Mouse (Mus musculus) brain, adult 2 months (tissue): ENCODE results near the gene Gm49366.
A peak's percentile ranks its signal among the peaks of the same experiment; 100 is the strongest.
"Not testable (repeated sequence)": the region's sequence is repeated elsewhere in the genome, so short reads cannot be mapped to it uniquely, and the experiment has no call there.

ENCODE experiments used
- DNase-seq: peaks from one replicate; pipeline ENCODE4 v3.0.0; 2011; ENCODE audit warnings: low read depth, low spot score

The Gm49366 gene

DNA sequence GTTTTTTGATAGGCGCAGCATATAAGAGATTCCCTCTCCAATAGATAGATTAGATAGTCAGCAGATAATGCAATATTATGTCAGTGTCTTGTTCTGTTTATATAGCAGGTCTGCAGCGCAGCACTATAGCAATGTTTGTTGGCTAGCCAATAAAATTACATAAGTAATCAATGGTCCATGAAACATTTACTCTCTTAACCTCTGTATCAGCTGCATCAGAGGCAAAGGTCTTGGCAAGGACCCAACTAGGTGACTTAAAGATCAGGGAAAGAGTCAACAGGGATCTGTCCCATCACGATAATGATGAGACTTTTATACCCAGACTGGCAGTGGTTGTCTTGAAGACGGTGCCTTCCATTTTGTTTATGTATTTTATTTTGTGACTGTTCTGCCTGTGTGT lies 5.9 kb upstream of the Gm49366 start:
- no peak for DNase-seq

DNA sequence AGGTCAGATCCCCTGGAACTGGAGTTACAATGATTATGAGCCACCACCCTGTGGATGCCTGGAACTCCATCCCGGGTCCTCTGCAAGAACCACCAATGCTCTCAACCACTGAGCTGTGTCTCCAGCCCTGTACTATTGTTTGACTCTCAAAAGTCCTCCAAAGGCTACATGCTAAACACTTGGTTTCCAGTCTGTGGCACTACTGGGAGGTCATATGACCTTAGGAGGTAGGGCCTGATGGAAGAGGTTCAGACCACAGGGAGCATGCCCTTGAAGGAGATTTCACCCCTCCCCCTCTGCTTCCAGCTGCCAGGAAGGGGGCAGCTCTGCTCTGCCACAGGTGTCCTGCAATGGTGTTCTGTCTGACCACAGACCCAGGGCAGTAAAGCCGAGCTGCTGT lies 5.4 kb upstream of the Gm49366 start:
- not testable (repeated sequence) for DNase-seq

DNA sequence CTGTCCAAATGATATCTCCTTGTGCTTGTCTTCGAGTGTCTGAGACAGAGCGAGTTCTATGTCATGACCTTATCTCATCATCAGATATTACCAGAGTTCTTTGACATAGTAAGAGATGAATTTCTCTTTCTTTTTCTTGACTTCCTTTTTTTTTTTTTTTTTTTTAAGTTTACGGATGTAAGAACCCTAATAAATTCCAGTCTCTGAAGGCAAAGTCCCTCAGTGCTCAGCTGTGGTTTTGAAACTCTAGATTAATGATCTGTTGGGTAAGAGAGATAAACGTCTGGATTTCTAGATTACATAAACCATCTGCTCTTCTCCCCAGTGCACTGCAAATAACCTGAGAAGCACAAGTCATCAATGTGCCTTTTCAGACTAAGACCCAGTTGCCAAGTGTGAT lies 4.6 kb upstream of the Gm49366 start:
- DNase-seq: no peak

DNA sequence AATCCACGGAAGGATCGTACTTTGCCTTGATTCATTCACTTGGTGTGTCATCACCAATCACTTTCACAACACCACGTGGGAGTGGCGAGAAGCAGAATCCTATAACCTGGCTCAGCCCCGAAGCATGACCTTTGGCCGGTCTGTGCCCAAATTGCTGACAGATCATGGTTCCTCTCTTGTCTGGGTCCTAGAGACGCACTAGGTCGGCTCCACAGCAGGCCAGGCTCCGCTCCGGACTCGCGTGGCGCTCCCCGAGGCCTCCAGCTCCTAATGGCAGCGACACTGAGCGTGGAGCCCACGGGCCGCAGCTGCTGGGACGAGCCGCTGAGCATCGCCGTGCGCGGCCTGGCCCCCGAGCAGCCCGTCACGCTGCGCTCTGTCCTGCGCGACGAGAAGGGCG lies 494 bp upstream of the Gm49366 start, which contains the start of gene Acot4:
Gene Acot4, plus strand, starts transcription at position 139 of the 400 bp plus-strand sequence.
- DNase-seq: peak; percentile 40

DNA sequence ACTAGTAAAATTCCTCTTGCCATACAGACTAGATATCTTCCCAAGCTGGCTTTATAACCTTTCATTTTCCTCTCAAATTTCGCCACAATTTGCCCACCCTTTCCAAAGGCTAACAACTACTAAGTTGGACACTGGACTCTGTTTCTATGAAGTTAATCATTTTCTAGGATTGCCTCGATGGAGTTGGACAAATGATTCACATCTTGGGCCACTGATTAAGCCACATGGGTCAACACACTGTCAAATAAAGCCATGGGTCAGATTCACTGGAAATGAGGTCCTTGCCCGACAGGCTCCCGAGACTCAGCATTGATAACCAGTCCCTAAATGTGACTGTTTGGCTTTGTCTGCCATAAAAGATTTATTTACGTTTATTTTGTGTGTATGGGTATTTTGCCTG lies 3.5 kb downstream of the Gm49366 start:
- no peak for DNase-seq

DNA sequence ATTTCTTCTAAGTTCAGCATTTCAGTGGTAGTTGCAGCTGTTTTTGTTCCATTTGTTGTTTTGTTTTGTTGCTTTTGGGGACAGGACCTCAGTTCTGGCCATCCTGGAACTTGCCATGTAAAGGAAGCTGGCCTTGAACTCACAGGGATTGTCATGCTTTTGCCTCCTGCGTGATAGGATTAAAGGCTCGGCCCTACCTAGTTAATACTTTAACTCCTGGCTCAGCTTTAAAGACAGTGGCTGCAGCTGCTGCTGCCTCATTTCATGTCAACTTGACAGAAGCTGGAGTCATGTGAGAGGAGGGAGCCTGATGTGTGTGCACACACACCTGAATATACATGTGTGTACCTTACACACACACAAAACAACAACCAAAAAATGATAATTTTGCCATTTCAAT lies 5.3 kb downstream of the Gm49366 start:
- DNase-seq: no peak

DNA sequence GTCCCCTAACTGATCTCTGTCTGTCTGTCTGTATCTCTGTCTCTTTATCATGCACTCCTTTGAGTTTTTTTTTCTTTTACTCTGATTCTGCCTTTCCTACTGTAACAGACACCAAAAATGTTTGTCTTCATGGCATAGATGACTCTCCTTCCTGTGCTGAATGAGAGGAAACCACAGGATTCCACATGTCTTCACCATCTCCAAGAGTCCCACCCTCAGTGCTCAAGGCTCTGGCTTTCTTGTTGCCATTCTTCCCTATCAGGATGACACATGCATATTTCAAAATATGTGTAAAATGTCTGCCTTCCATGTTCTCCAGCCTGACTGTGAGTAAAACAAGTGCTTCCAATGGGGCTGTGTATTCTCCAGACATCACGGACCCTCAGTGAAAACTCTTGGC lies 8.2 kb downstream of the Gm49366 start:
- DNase-seq: no peak

DNA sequence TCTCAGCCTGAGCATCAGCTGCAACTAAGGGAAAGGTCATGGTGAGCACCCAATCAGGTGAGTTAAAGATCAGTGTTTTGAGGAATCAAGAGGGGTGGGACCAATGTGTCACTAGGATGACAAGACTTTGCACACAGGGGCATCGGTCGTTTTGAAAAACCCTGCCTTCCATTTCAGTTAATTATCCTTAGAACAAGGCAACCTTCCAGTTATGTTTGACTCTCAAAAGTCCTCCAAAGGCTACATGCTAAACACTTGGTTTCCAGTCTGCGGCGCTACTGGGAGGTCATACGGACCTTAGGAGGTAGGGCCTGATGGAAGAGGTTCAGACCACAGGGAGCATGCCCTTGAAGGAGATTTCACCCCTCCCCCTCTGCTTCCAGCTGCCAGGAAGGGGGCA lies 12.0 kb downstream of the Gm49366 start:
- not testable (repeated sequence) for DNase-seq

DNA sequence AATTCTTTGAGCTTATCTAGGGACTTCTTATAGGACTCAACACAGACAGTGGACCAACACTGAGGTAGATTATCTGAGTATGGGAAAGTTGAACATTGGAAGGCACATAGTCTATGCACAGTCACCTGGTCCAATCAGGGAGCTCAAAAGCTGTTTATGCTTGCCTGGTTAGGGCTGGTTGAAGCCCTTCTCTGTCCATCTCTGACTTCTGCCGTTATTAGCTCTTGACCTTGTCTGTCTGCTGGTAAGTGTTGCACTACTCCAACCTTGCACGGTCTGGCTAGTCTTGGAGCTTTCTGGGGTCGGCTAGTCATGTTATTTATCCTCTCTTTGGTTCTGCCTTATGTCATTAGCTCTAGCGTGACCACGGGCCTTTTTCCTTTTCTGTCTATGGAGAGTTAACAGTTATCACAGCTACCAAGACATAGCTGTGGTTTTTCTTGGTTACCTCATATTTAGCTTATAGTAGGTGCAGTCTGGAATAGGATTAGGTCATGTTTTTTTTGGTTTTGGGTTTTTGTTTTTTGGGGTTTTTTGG lies 13.3 kb downstream of the Gm49366 start, which contains the start of gene Acot3:
Gene Acot3, plus strand, starts transcription at position 208 of the 538 bp plus-strand sequence.
- no peak for DNase-seq

DNA sequence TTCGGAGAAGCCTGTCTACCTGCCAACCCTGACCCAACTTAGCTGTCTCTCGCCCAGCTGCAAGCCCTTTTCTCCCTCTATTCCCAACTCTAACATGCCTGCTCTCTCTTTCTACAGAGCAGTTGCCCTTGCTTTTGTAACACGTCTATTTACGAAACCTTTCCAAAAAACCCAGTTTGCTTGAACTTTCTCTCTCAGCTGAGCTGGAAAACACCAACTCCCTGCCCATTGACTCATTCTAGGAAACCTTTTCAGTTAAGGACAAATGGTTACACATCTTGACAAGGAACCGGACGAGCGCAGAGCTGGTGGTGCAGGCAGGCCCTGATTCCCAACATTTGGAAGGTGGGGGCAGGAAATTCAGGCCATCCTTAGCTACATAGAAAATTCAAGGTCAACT lies 13.9 kb downstream of the Gm49366 start:
- peak; percentile 7 for DNase-seq

DNA sequence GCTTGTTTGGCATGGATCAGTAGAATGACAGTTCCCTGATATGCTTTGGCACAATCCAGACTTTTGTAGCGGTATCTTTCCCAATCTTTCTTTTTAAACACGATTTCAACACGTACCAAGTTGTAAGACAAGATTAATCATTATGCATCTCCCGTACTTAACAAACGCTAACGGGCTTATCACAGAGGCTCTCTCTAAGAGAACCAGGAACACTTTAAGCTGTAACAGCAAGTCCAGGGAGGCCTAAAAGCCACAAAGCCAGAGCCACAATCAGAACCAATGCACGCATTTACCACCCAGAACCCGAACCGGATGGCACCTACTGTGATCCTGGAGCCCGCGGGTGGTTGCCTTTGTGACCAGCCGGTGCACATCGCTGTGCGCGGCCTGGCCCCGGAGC lies 14.4 kb downstream of the Gm49366 start:
- DNase-seq: peak; percentile 25

DNA sequence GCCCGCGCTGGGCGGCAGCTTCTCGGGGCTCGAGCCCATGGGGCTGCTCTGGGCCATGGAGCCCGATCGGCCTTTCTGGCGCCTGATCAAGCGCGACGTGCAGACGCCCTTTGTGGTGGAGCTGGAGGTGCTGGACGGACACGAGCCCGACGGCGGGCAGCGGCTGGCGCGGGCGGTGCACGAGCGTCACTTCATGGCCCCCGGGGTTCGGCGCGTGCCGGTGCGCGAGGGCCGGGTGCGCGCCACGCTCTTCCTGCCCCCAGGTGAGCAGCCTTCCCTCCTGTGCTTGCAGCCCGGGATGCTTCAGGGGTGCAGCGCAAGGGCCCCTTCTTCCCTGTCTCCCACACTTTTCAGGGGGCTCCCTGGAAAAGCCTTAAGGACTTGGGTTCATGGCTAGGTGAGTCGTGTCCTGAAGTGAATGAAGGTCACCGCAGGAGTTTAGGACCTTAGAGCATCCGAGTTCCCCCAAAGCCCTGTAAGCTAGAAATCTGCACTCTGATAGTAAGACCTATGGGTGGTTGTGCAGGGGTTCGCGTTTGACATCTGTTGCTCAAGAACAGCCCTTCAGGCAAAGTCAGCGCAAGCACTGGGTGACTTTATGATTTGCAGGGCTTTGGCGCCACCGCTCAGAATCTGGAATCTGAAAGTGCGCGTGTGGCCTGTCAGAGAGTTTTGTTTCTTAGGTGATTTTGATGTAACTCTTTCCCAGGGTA lies 15.1 kb downstream of the Gm49366 start:
- peak; percentile 64 for DNase-seq

DNA sequence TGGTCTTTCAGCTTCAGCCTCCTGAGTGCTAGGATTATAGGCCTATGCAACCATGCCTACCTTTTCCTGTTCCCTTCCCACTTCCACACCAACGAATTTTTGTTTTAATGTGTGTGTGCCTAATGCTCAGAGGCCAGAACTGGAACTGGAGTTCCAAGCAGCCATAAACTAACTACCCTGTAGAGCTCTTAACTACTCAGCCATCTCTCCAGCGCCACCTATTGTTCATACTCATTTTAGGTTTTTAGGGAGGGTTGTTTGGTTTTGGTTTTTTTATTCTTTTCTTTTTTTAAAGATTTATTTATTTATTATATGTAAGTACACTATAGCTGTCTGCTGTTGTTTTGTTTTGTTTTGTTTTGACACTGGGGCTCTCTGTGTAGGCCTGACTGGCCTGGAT lies 22.2 kb downstream of the Gm49366 start:
- DNase-seq: peak; percentile 62

DNA sequence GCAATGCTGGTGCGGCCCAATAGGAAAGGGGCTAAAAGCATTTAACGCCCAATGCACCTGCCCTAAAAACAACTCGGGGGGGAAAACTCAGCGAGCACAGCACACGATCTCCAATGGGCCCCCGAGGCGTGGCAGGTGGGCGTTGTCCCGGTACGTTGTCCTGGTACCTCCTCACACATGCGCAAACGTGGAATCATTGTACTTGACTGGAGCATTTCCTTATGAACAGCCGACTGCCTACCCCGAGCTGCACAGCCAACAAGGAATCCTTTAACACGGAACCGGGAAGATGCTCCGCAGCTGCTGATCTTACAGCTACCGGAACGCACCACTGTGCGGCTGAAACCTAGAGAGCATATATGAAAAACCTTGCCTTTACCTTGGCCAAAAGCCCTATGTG lies 23.6 kb downstream of the Gm49366 start:
- no peak for DNase-seq

DNA sequence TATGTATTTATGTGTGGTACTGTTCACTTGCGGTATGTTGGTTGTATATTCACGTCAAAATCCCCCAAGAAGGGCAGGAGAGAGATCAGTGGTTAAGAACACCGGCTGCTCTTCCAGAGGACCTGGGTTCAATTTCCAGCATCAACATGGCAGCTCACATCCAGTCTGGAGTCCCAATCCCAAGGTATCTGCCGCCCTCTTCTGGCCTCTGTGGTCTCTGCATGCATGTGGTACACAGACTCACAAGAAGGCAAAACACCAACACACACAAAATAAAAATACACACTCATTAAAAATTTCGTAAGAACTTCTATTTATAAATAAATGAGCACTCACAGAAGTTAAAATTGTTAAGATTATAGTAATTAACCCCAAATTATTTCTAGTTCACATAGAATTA lies 24.5 kb downstream of the Gm49366 start:
- peak; percentile 12 for DNase-seq

DNA sequence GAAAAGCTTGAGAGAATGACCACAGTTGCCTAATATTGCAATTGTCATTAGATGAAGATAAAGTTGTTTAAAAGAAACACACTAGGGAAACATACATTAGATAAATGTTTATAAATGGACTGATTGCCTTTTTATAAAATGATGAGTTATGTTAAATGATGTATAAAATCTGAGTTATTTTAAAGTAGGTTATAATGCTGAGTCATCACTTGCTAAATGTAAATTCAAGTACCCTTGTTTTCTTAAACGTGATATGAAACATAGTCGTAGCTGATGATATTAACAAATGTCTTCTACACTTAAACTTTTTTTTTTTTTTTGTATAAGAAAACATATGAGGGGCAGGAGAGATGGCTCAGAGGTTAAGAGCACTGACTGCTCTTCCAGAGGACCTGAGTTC lies 25.1 kb downstream of the Gm49366 start:
- no peak for DNase-seq

DNA sequence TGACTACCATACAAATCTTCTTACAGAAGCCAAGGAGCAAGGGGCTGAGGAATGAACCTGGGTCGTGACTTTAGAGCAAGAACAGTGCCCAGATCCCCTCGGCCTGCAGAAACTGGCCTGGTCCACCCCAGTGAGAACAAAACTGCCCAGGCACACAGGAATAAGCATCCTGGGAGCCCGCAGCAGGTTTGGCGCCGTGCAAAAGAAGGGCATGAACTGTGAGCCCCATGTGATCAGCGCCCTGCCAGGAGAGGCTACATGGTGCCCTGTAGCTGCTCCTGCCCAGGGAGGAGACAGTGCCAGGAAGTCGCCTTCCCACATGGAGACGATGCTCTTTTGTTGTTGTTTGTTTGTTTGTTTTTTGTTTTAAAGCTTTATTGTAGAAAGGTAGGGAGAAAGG lies 25.9 kb downstream of the Gm49366 start:
- no peak for DNase-seq

DNA sequence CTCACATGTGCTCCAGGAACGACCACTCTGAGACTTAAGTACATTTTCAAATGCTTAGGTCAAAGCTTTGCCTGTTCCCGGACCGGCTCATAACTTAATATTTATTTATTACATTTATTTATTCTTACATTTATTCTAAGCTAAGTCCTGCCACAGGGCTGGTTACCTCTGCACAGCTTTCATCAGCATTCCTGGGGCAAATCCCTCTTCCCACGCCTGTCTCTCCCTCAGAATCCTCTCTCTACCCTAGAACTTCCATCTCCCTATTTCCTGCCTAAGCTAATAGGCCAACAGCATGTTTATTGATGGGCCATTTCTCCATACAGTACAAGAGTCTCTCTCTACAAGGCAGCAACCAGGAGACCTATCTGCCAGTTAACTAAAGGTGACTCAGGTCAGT lies 29.0 kb downstream of the Gm49366 start:
- DNase-seq: no peak

DNA sequence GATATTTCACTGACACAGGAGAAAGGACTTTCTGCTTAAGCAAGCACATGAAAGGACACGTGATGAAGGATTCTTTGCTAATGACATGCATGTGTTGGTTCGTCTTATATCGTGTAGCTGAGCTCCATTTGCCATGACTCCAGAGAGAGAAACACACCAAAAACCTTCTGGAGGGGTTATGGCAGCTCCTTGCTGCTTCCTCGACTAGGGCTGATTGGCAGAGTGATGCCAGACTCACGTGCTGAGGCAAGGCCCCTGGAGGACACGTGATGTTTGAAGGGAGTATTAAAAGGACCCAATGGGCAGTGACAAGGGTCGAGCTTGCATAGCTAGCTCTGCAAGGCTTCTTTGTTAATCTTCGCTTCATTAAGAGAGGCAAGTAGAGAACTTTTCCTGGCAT lies 29.6 kb downstream of the Gm49366 start:
- no peak for DNase-seq

DNA sequence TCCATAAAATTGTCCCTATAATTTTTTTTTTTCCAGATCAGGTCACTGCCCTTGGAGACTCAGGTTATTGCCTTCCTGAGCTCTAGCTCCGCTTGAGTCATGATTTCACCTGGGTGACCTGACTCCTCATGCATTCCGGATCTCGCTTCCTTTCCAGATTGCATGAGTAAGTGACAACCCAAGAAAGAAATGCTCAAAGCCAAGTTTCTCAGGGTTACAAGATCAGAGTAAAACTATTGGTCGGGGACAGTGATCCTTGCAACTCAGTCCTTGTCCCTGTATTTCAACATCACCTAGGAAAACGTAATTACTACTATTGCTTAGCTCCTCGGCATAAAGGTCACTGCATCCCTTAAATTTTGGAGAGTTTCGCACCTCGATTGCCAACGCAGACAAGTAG lies 30.3 kb downstream of the Gm49366 start, which contains the start of gene Acot5:
Gene Acot5, plus strand, starts transcription at position 340 of the 400 bp plus-strand sequence.
- DNase-seq: no peak

DNA sequence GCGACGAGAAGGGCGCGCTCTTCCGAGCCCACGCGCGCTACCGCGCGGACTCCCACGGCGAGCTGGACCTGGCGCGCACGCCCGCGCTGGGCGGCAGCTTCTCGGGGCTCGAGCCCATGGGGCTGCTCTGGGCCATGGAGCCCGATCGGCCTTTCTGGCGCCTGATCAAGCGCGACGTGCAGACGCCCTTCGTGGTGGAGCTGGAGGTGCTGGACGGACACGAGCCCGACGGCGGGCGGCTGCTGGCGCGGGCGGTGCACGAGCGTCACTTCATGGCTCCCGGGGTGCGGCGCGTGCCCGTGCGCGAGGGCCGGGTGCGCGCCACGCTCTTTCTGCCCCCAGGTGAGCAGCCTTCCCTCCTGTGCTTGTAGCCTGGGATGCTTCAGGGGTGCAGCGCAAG lies 30.8 kb downstream of the Gm49366 start:
- not testable (repeated sequence) for DNase-seq

DNA sequence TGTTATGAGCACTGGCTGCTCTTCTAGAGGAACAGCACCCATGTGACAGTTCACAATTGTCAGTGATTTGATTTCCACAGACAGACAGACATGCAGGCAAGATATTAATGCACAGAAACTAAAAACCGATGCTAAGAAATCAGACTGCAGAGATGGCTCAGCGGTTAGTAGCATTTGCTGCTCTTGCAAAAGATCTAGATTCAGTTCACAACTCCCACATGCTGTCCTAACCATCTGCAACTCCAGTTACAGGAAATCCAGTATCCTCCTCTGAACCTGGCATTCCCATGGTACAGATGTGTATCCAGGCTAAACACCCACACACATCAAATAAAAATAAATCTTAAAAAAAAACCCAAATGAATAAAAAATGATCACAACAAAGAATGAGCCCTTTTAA lies 33.0 kb downstream of the Gm49366 start:
- DNase-seq: peak; percentile 89

DNA sequence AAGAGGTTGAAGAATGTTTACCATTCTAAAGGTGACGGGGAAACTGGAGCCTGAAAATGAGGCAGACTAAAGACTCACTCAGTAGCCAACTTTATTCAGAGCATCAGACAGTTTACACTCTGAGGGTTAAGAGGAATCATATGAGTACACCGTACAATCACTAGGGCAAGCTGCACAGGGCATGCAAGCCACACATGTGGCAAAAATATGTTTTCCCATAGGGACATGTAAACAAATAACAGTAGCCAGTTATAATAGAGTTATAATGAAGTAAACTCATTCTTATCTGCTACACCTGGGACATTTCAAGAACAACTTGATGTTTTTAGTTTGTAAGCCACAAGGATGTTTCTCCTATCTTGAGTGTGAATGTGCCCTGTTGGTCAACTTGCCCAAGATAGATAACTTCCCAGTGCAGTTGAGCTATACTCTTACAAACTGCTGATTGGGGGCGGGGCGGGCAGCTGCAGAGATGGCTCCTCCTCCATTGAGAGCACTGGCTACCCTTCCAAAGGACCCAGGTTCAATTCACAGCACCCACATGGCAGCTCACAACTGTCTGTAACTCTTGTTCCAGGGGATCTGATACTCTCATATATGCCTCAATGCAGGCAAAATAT lies 38.7 kb downstream of the Gm49366 start:
- no peak for DNase-seq
